Mouse (Mus musculus) lung, embryonic 14.5 days (tissue): ENCODE measurements around the gene Magi2. TPM values are rescaled to one million over a fixed set of nuclear protein-coding genes. Genes with fewer than 3 reads are reported as not detected.
A peak's percentile ranks its signal among the peaks of the same experiment; 100 is the strongest.

Source experiments
- ATAC-seq: fragments of 200-750 bp; cut with Nextera tagmentation; 2 replicates; pipeline ENCODE4 v1.8.0; 2017; ENCODE audit warnings: mild to moderate bottlenecking, moderate TSS enrichment, moderate library complexity; ENCODE audit not compliant: insufficient read depth
- DNase-seq: peaks from one replicate; pipeline ENCODE4 v3.0.0-alpha.2; 2015
- H3K27ac ChIP-seq: fragments of 300-500 bp; sonication (generic); 2 replicates; pipeline ENCODE4 v1.5.1; 2014; ENCODE audit warnings: low read depth, mild to moderate bottlenecking, moderate library complexity
- H3K27me3 ChIP-seq: fragments of 300-500 bp; sonication (generic); 2 replicates; pipeline ENCODE4 v1.6.1; 2014; ENCODE audit warnings: low read length, control low read depth; ENCODE audit not compliant: insufficient read depth
- H3K36me3 ChIP-seq: fragments of 300-500 bp; sonication (generic); 2 replicates; pipeline ENCODE4 v1.6.1; 2014; ENCODE audit warnings: control low read depth; ENCODE audit not compliant: insufficient read depth
- H3K4me1 ChIP-seq: fragments of 300-500 bp; sonication (generic); 2 replicates; pipeline ENCODE4 v1.6.1; 2014; ENCODE audit warnings: antibody characterized with exemption, control low read depth; ENCODE audit not compliant: insufficient read depth
- H3K4me2 ChIP-seq: fragments of 300-500 bp; sonication (generic); 2 replicates; pipeline ENCODE4 v1.6.1; 2014; ENCODE audit warnings: mild to moderate bottlenecking
- H3K4me3 ChIP-seq: fragments of 300-500 bp; sonication (generic); 2 replicates; pipeline ENCODE4 v1.5.1; 2014; ENCODE audit warnings: low read depth, low read length
- H3K9ac ChIP-seq: fragments of 300-500 bp; sonication (generic); 2 replicates; pipeline ENCODE4 v1.6.1; 2014
- H3K9me3 ChIP-seq: fragments of 300-500 bp; sonication (generic); 2 replicates; pipeline ENCODE4 v1.6.1; 2016; ENCODE audit warnings: low read depth, low read length, control low read depth
- CTCF ChIP-seq: IDR thresholded peaks from 2 replicates; pipeline ENCODE4 v1.5.1; 2016; ENCODE audit warnings: antibody characterized with exemption, low read depth
- WGBS: fragments of 180-500 bp; shearing (Covaris S2); extraction: QIAGEN DNeasy Blood & Tissue Kit; methylation state at CpG from one replicate; pipeline ENCODE4 v1.1.7; 2014; 5-methylcytosine and 5-hydroxymethylcytosine counted together
- polyA plus RNA-seq: library from polyadenylated mRNA; unstranded; fragments of >200 nt; fragmentation: Nextera tagmentation; extraction: Ambion mirVana; gene quantifications from 2 replicates; pipeline ENCODE4 v1.2.1, GENCODE M21; 2014

Magi2 gene
- polyA plus RNA-seq, 1 experiment from 2014 or later: 2.4 TPM

- no peak overlapping the region for H3K9ac ChIP-seq
- no peaks in the 10 kb centered on the region for H3K27me3 ChIP-seq
- no peak for ATAC-seq
- H3K4me1 ChIP-seq: no peaks in the 10 kb centered on the region
- no peak overlapping the region for H3K4me2 ChIP-seq
- no peaks in the 10 kb centered on the region for H3K9me3 ChIP-seq
- H3K36me3 ChIP-seq: no peaks in the 10 kb centered on the region
- DNase-seq: no peak
- no peak overlapping the region for H3K27ac ChIP-seq
- H3K4me3 ChIP-seq: no peak overlapping the region
- TF ChIP-seq CTCF: no peak
- WGBS: 40% methylated on average over 3 of the region's 3 CpGs
These were observed 755.2 kb downstream of the Magi2 start for GRCm38 (mm10) chr5:19982031-19982430.

- no peaks in the 10 kb centered on the region for H3K4me1 ChIP-seq
- no peak overlapping the region for H3K27ac ChIP-seq
- no peaks in the 10 kb centered on the region for H3K27me3 ChIP-seq
- no peaks in the 10 kb centered on the region for H3K36me3 ChIP-seq
- H3K9ac ChIP-seq: no peak overlapping the region
- no peak for ATAC-seq
- H3K9me3 ChIP-seq: no peaks in the 10 kb centered on the region
- DNase-seq: no peak
- WGBS: 65% methylated on average over 6 of the region's 6 CpGs
- H3K4me2 ChIP-seq: no peak overlapping the region
- no peak overlapping the region for H3K4me3 ChIP-seq
- TF ChIP-seq CTCF: no peak
These were observed 772.6 kb downstream of the Magi2 start for GRCm38 (mm10) chr5:19999486-19999885.

DNA sequence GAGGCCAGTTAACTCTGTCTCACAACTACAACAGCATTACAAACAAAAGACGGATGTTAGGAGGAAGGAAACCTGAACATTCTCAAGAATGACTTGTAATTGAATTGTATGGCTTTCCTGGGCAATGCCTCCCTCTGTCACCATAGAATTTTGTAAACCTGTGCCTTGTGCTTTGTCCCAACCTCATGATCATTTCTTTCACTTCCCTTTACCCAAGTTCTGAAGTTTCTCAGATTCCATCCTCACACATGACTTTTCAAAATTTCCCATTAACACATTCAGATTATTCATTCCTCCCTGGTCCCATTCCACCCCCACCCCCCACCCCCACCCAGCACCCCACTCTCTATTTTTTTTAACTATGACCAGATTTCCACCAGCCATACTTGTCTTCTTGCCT, 773.1 kb downstream of the Magi2 start:
- no peak for TF ChIP-seq CTCF
- no peak overlapping the region for H3K27ac ChIP-seq
- H3K9ac ChIP-seq: no peak overlapping the region

DNA sequence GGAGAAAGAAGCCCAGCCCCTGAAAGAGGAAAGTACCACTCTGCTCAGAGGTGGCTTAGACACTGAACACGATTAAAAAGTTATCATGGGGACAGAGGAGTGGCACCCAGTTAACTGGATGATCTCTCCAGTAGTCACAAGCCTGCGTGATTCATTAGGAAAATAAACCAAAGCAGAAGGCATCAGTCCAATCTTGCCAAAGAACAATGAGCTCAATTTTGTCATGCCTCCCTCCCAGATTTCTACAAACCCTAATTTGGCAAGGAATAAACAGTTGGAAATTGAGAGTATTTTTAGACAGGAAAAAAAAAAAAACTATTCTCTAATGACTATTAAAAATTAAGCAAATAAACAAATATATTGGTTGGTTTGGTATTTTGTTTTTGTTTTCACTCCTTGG, 779.8 kb downstream of the Magi2 start:
- no peaks in the 10 kb centered on the region for H3K27me3 ChIP-seq
- no peak for TF ChIP-seq CTCF
- no peaks in the 10 kb centered on the region for H3K4me1 ChIP-seq
- ATAC-seq: no peak
- no peak overlapping the region for H3K27ac ChIP-seq
- H3K9me3 ChIP-seq: no peaks in the 10 kb centered on the region
- H3K36me3 ChIP-seq: no peaks in the 10 kb centered on the region
- H3K9ac ChIP-seq: no peak overlapping the region
- WGBS: 72% methylated on average over 2 of the region's 2 CpGs
- no peak for DNase-seq
- H3K4me3 ChIP-seq: no peak overlapping the region
- H3K4me2 ChIP-seq: no peak overlapping the region

More for the DNA sequence above, 773.1 kb downstream of the Magi2 start:
- ATAC-seq (no peak), DNase-seq (no peak)
- no peak overlapping the region for H3K4me3 ChIP-seq
- no peaks in the 10 kb centered on the region for H3K9me3 ChIP-seq
- H3K4me1 ChIP-seq: no peaks in the 10 kb centered on the region
- no peak overlapping the region for H3K4me2 ChIP-seq
- 52% methylated on average over 1 of the region's 1 CpGs for WGBS
- no peaks in the 10 kb centered on the region for H3K36me3 ChIP-seq
- no peaks in the 10 kb centered on the region for H3K27me3 ChIP-seq

DNA sequence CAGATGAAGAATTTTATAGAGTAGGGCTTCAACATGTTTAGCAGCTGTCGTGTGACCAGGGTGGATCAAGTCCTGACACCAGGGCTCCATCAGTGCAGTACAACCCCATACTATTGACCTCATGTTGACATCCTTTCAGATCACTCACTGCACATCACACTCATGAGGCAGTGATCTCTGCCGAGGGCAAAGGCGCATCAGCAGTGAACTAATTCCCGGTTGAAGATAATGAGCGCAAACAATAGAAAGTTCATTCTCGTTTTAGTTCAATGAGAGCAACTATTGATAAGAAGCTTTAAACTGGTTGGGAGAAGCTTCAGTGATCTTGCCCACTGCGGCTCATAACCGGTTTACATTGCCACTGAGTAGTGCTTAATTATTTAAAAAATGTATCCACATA, 780.4 kb downstream of the Magi2 start:
- H3K9ac ChIP-seq: no peak overlapping the region
- no peak for DNase-seq
- H3K4me1 ChIP-seq: no peaks in the 10 kb centered on the region
- no peak overlapping the region for H3K4me2 ChIP-seq
- no peaks in the 10 kb centered on the region for H3K27me3 ChIP-seq
- WGBS: 74% methylated on average over 8 of the region's 8 CpGs
- ATAC-seq: no peak
- no peak overlapping the region for H3K4me3 ChIP-seq
- no peak for TF ChIP-seq CTCF
- H3K27ac ChIP-seq: no peak overlapping the region
- no peaks in the 10 kb centered on the region for H3K9me3 ChIP-seq
- no peaks in the 10 kb centered on the region for H3K36me3 ChIP-seq

DNA sequence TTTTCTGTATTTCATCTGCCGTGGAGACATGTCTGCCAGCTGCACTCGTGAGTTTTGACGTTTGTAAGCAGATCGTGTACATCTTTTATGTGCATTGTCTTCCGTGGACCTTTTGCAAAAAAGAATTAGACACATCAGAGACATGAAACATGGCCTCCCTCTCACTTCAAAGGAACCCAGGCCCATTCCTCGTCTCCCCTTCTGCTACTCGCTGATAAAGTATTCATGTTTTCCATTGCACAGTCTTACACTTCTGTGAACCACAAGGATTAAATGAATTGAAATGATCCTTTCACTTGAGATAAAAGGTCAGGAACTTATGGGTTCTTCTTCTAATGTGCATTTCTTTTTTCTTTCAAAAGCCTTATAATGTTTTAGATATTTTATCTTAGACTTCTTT, 783.4 kb downstream of the Magi2 start:
- 55% methylated on average over 7 of the region's 7 CpGs for WGBS
- ATAC-seq: no peak

GRCm38 (mm10) chr5:20018063-20018462, 791.2 kb downstream of the Magi2 start:
- 53% methylated on average over 3 of the region's 3 CpGs for WGBS
- H3K9ac ChIP-seq: no peak overlapping the region
- no peak overlapping the region for H3K27ac ChIP-seq
- no peak overlapping the region for H3K4me2 ChIP-seq
- H3K4me1 ChIP-seq: no peaks in the 10 kb centered on the region
- no peaks in the 10 kb centered on the region for H3K36me3 ChIP-seq
- H3K4me3 ChIP-seq: no peak overlapping the region
- DNase-seq: peak; percentile 15
- H3K27me3 ChIP-seq: no peaks in the 10 kb centered on the region
- ATAC-seq: no peak
- H3K9me3 ChIP-seq: no peaks in the 10 kb centered on the region
- no peak for TF ChIP-seq CTCF

More for the DNA sequence above, 783.4 kb downstream of the Magi2 start:
- H3K9ac ChIP-seq: no peak overlapping the region
- no peaks in the 10 kb centered on the region for H3K9me3 ChIP-seq
- H3K36me3 ChIP-seq: no peaks in the 10 kb centered on the region
- DNase-seq: no peak
- no peak overlapping the region for H3K4me3 ChIP-seq
- no peak overlapping the region for H3K27ac ChIP-seq
- H3K27me3 ChIP-seq: no peaks in the 10 kb centered on the region
- H3K4me2 ChIP-seq: no peak overlapping the region
- TF ChIP-seq CTCF: no peak
- H3K4me1 ChIP-seq: no peaks in the 10 kb centered on the region

DNA sequence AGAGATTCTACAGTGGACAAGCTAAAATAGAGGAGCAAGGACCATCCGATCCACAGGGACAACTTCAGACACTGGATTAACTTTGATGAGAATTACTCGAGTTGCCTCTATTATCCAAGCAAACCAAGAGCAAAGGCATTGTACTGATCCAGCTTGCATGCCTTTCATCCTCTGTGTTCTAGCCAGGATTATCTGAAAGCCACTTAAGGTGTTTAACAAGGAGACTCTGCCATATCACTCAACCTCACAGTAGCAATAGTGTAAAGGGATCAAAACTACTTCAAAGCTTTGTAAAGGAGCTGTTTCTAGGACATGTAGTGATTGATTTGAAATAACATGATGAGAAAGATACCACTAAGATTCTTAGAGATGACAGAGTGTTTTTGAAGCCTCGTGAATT, 819.8 kb downstream of the Magi2 start:
- H3K27ac ChIP-seq: no peak overlapping the region
- no peak overlapping the region for H3K4me3 ChIP-seq
- no peak for TF ChIP-seq CTCF
- ATAC-seq: no peak
- 47% methylated on average over 3 of the region's 3 CpGs for WGBS
- no peak overlapping the region for H3K4me2 ChIP-seq
- H3K9ac ChIP-seq: no peak overlapping the region
- H3K9me3 ChIP-seq: no peaks in the 10 kb centered on the region
- H3K4me1 ChIP-seq: no peaks in the 10 kb centered on the region
- no peaks in the 10 kb centered on the region for H3K36me3 ChIP-seq
- H3K27me3 ChIP-seq: no peaks in the 10 kb centered on the region
- DNase-seq: no peak
